Mouse (Mus musculus) thymus, postnatal 14 days (tissue): ENCODE data around the gene Cers6.

Experiments
- DNase-seq: peaks from one replicate; pipeline ENCODE4 v3.0.0; 2021

Cers6 gene

DNA sequence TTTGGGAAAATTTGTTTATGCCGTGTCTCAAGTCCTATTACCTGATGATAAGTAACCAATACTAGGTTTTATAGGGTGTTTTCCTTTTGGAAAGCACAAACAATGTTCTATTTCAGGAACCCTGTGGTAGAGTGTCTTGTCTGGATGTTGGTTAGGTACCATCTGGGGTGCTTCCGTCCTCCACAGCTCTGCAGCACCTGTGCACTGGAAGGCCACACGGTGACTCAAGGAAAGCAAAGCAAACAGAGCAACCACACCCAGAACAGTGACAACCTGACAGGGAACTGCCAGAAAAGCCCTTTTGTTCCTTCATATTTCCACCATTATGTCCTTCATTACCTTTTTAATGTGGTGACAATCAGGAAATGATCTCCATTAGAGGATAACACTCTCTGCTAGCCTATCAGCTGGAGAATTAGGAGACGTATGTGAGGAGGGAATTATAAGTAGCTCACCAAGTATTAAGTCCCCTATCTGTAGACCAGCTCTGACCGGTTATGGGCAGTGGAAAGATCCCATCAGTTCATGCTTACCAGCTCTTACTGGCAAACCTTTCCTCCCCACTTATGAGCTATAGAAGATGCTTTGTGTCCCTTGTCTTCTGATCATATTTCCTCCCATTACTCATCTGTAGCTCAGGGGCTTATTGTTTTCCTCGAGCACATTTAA lies 158.7 kb downstream of the Cers6 start:
- DNase-seq, result no peak

DNA sequence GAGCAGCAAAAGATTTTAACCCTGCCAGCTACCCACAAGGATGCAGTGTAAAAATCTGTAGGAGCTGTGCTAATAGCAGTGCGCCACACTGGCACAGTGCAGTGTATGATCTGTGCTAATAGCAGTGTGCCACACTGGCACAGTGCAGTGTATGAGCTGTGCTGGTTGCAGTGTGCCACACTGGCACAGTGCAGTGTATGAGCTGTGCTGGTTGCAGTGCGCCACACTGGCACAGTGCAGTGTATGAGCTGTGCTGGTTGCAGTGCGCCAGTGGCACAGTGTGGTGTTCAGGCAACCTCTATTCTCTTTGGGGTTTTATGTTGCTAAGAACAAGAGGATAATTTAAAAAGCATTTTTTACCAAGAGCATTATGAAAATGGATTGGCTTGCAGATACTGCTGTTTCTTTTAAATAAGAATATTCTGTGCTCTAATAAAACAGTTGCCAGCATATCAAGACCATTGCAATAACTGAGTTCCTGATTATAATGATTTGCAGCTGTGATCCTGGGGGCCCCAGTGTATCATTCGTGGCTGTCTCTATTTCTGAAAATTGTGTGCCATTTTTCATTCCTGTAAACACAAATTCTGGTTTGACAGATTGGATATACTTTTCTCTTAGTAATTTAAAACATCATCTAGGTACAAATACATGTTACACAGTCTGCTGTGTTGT lies 159.5 kb downstream of the Cers6 start:
- DNase-seq, result no peak

DNA sequence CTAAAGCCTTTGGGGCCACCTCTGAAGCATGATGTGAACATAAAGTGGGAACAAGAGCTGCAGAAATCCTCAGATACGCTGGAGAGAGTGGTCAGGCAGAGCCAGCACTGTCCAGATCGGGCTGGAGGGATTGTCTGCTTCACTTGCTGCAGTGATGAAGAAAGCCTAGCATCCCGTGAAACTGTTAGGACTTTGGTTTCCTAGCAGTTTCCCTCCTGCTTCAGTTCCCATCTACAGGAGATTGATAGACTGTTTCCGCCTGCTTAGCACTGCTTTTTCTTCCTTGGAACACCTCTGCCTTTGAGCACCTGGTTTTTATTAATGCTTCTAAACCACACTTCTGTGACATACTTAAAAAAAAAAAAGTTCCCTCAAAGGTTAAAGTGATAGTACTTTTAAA lies 160.3 kb downstream of the Cers6 start:
- no peak for DNase-seq

DNA sequence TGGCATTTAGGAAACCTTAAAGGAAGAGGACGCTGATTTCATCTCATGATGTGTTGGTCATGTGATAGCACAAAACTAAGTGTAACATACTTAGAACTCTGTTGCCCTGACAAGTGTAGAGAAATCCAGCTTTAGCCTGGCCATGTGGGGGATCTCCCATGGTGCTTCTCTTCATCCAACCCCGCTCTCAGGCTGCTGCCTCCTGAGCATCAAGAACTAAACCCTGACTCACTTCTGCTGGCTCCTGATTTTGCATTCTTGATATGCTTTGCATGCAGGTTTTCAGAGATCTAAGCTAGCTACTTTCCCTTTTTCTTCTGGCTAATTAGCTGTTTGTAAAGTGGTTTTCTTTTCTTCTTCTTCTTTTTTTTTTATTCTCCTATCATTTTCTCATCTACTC lies 163.6 kb downstream of the Cers6 start:
- no peak for DNase-seq

DNA sequence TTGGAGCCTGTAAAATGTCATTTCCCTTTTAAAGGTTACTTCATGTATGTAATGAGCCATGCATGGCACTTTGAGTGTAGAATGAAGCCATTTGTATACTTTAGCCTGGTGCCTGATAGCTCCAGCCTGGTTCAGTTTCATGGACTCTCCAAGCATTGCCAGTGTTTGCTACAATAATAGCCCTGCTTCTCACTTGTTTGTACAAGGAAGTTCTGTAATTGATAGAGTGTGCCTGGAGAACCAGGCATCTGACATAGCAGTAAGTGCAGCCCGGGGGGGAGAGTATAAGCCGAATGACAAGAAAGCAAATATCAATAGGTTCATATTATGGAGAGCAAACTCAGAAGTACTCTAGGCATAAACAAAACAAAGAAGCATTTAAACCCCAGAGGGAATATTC lies 171.3 kb downstream of the Cers6 start:
- DNase-seq, result no peak

DNA sequence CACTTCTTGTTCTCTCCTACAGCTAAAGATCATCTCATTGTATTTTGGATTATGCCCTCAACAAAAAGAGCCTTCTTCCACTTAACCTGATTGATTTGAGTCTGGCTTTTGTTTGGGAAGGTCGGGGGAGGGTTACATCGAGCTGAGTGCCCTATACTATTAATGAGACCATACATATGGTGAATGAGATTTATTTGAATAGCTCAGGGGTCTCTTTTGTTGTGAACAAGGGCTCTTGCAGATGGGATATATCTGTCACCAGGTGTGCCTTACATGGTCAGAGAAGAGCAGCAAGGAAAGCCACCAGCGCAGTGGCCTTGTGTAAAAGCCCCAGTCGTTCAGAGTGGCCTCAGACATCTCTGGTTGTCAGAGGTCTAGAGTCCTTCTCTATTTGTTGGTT lies 174.2 kb downstream of the Cers6 start:
- no peak for DNase-seq

DNA sequence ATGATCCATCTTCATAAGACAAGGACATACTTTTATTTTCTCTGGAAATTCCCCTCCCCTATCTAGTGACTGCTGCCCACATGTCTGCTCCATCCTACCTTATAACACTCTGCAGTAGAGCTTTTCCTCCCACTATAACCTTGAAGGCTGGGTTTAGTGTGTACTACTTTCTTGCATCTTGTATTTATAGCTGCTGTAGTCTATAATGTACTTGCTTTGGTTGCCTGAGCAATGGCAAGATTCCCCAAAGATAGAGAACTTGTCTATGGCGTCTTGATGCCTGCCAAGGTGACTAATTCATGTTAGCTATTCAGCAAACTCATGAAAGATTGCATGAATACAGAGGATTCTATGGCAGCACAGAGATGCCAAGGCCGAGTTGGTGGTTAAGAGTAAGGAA lies 176.1 kb downstream of the Cers6 start:
- DNase-seq, result no peak

DNA sequence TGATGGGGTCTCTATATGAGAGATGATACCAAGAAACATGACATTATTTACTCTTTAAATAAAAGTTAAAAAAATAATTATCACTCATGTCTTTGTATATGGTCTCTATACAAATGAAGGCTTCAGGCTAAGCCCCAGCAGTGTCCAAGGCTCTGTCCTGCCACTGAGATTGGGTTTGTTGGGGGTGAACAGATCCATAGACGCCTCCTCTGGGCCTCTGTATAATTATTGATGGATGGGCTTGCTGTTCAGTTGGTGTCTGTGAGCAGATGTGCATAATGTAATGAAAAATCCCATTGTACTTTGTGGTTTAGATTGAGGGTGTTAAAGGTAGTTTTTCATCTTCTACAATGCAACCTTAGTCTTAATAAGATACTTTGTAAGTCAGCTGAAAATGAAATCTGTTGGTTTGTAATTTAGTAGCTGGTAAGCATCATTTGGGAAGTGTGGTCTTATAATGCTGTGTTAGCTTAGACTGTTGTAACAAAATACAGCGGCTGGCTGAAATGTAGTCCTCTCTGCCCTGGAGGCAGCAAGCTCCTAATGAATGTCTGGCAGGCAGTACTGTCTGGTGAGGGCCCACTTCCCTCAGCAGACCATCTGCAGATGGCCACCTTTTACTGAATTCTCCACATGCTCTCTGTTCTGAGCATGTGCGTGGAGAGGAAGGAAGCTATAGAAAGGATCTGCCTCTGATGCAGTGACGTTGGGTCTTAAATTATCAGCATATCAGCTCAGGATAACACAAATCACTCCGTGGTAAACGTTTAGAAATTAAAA lies 181.3 kb downstream of the Cers6 start:
- no peak for DNase-seq

DNA sequence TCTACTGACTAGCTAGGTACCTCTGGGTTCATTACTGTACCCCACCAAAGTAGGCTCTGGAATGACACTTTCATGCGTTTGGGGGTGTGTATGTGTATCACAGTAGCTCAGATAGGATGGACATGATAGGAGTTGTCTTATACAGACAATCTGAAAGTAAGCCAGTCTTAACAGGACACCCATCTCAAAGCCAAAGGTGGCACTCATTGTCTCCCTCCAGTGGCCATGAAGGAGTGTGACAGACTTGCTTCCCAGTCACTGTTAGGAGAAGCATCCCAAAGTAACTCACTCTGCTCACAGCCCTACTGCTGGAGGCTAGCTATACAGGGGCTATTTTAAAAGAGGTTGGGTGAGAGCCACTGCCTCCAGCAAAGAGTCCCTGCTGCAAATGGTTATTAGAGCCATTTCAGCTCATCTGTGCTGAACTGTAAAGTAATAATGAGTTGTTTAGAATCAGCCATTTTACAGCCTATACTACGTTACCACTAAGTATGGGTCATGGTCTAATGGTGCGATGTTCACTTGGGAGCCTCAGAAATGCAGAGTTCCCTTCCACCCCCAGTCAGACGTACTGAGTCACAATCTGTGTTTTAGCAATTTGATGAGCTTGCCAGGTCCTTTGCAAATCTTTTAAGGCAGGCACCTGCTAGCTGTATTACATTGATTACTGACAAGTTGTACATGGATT lies 182.3 kb downstream of the Cers6 start:
- DNase-seq, result peak; percentile 75

DNA sequence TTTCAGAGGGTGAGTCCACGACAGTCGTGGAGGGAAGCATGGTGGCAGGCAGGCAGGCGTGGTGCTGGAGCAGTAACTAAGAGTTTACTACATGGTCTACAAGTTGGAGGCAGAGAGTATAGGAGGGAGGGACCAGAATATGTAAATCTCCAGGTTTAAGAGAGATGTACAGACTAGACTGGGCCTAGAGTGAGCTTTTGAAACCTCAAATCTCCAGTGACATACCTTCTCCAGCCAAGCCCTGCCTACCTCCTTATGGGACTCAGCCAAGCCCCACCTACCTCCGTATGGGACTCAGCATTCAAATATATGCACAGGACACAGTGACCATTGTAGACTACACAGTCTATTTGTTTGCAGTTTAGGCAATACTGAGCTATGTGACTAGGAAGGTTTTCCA lies 184.7 kb downstream of the Cers6 start:
- no peak for DNase-seq

DNA sequence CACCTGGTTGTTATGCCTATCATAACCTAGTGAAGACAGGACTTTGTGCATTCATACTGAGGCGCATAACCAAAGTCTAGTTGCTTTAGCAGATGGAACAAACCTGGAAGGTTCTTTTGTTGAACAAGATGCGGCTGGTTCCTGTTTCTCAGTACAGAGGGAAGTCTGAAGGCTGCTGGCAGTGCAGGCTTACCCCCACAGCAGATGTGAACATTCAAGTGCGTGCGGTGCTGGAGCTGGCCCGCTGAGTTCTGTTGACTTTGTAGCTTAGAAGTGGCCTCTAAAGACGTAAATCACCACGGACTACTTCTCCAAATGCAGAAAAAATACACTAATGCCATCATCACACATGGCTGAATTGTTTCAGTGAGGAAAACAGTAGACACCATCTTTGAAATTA lies 186.1 kb downstream of the Cers6 start:
- no peak for DNase-seq

DNA sequence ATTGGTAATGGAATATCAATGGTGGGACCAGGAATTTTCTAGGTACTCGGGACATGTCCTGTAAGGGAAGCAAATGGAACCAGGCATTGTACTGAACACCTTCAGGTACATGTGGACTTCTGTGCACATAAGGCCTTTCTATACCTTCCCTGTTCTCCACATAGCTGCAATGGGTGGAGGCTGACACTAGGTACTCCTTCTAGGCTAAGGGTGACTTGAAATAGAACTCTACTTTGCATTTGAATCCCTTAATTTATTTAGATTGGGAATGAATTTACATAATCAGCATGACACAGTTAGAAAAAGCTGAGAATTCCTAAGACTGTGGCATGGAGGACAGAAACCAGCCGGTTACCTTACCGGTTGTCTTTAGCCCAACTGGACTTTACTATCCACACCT lies 186.6 kb downstream of the Cers6 start:
- DNase-seq, result no peak

DNA sequence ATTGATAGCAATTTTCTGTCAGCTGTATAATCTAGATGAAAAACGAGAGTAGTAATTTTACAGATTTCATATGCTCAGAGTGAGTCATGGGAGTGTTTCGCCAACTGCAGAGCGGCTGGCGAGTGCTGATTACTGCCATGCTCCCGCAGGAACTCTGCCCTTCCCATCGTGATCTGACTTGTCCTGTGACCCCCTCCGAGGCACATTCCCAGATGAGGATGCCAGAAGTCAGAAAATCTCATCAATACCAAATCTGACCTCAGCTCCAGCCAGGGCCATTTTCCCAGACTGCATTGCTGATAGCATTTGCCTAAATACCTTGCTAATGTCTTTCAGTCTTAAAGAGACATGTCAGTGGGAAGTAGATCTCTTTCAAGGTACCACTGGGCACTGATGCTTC lies 187.9 kb downstream of the Cers6 start:
- no peak for DNase-seq

DNA sequence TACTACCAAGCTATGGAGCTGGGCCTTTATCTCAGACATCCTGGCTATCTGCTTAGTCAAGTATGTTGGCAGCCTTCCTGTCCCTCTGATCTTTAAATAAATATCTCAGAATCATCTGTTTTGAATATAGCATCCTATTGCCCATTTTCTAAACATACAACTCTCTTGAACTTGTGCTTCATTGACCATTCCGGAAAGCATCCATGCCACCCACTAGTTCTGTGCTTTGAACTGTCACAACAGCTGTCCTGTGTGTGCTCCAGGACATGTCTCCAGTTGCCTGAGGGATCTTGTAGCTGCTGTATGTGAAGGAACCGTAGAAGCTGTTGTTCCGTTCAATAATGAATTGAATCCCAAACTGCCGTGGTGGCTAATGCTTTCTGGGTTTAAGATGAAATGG lies 188.9 kb downstream of the Cers6 start:
- no peak for DNase-seq

DNA sequence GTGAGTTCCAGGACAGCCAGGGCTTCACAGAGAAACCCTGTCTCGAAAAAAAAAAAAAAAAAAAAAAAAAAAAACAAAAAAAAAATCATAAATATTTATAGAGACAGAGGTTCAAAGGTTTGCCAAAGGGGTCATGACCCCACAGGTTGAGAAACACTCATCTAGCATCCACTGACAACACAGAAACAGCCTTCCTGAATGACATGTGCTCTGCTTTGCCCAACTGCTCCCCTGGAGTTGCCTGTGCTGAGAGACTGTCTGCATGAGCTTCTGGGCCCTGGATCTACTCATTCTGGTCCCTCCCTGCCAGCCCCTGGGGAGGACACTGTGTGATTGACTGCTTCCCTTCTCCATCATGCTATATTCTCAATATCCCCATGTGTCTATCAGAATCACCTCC lies 190.4 kb downstream of the Cers6 start:
- no peak for DNase-seq

DNA sequence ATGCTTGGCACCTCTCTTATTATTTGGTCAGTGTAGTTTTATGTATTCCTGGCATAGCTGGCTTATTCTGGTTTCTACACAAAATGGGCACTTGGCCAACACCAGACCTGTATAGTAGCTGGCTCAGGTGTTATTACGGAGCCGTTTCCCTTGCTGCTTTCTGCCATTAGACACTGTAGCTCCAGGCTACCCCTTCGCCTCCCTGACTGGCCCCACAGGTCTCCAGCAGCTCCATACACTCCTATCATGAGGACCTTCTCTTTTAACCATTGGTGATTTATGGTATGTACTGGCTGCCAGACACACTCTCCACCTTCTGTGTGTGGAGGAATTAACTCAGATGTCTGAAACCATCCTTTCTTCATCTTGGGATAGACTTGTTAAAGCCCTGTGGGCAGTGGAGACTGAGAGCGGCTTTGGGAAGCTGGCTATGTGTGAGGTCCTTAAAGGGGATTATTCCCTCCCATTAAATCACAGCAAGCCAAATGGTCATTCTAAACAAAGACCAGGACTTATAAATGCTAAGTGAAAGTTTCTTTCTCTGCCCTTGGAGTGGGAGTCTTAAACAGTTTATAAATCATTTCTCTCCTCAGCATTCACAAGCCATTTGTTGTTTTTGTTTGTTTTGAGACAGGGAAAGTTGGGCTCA lies 192.1 kb downstream of the Cers6 start:
- DNase-seq, result no peak

DNA sequence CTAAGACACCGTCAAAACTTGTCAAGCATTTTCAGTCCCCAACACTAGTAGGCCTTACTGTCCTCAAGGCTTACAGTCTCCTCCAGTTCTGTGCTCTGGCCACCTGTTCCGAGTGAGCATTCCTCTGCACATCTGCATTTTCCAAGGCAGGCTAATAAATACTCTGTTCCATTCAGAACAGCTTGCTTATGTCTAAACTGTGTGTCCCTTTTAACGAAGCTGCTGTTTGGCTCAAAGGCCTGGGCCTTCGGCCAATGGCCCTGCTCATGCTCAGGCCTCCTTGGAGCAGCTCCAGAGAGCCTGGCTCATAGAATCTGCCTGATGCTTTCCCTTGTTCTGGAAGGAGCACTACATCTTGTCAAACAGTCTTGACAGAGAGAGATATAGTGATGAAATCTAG lies 193.0 kb downstream of the Cers6 start:
- DNase-seq, result no peak

DNA sequence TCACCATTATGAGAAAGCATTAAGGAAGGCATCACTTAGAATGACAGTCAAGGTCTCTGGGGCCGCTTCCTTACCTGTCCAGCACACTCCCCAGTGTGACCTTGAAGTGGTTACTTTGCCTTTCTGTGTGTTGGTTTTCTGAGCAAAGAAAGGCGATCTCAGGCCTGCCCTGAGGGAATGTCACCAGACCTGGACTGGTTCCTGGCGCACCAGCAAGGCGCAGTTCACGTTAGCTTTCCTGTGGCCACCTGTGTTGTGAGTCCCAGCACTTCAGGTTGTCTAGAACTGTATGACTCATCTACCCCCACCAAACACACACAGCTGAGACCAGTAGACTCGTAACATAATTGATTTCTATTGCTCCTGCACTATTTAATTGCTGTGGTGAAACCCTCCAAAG lies 193.9 kb downstream of the Cers6 start:
- DNase-seq, result no peak

DNA sequence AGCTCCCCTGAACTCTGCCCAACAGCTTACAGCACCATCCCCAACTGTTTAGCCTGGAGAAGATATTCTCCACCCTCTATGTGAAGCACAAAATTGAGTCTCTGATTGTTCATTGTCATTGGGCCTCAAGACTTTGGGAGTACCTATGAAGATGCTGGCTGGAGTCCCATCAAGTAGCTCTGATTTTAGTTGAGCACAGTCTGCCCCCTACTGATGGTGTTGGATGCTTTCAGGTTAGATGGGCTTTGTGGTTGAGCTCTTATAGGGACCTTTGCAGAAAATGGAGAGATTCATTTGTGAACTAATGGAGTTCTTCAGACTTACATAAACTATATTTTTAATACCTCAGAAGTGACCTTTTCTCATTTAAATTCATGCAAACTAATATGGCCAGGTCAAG lies 200.1 kb downstream of the Cers6 start:
- peak; percentile 55 for DNase-seq

DNA sequence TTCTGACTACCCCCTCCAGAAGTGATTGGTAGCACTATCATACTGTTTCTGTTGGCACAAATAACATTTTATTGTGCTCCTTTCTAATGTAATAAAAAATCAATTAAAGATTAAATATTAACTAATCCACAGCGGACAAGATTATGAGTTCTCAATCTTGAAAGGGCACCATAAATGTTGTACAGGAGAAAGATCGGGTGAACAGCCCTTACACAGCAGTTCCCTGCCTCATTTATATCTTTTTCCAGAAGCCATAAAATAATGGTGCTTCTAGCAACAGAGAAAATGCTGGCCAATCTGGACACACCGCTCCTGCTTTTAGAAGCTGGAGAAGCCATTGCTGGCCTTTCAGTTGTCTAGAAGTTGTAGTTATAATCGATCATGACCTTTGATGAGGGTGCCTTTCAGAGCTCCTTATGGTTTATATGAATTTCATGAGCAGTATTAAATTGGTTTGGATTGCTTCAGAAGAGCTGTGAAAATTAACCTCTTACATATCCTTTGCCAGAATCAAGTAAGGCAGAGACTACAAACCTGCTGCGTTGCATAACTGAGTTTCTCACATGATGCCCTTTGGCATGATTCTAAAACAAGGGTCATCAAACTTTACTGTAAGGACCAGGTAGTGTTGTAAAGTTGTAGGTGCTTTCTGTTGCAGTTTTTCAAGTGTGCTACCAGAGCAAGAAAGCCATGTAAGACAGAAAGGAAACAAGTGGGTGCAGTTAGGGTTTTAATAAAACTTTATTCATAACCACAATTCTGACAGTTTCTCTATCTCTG lies 200.9 kb downstream of the Cers6 start:
- no peak for DNase-seq

DNA sequence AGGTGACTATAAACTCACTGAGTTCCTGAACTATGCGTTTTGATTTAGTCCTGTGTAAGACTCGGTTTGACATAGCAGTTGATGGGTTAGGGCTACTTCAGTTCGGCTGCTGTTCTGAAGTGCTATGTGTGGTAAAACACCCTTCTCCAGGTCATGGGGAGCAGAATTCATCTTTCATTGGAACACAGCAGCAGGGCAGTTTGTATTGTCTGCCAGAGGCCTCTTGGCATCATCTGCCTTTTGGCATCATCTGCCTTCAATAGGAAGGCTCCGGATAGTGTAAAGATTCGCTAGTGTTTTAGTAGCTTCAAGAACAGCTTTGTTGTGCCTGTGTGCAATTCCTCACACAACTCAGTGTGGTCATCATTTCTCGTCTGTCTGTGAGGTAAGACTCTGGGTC lies 203.5 kb downstream of the Cers6 start:
- no peak for DNase-seq
